Mouse (Mus musculus) forebrain, embryonic 14.5 days (tissue): ENCODE results near the gene Gm15107. TPM values are rescaled to one million over a fixed set of nuclear protein-coding genes. Genes with fewer than 3 reads are reported as not detected.
"Not testable (repeated sequence)": the region's sequence is repeated elsewhere in the genome, so short reads cannot be mapped to it uniquely, and the experiment has no call there.

Experiments
- ATAC-seq: fragments of 200-750 bp; cut with Nextera tagmentation; 2 replicates; pipeline ENCODE4 v1.8.0; 2017; ENCODE audit warnings: mild to moderate bottlenecking, moderate library complexity
- DNase-seq: peaks from one replicate; pipeline ENCODE4 v3.0.0-alpha.2; 2015; ENCODE audit warnings: low spot score
- H3K27ac ChIP-seq: fragments of 300-500 bp; sonication (generic); 2 replicates; pipeline ENCODE4 v1.5.1; 2014; ENCODE audit warnings: low read depth, mild to moderate bottlenecking, control low read depth, low read length, moderate library complexity
- H3K27me3 ChIP-seq: fragments of 300-500 bp; sonication (generic); replicated peaks from 2 replicates; pipeline ENCODE4 v1.6.1; 2014; ENCODE audit warnings: low read length, control low read depth, mixed read lengths; ENCODE audit not compliant: control insufficient read depth, insufficient read depth
- H3K36me3 ChIP-seq: fragments of 300-500 bp; sonication (generic); 2 replicates; pipeline ENCODE4 v1.6.1; 2014; ENCODE audit warnings: low read length, control low read depth; ENCODE audit not compliant: control insufficient read depth, insufficient read depth
- H3K4me1 ChIP-seq: fragments of 300-500 bp; sonication (generic); 2 replicates; pipeline ENCODE4 v1.6.1; 2014; ENCODE audit warnings: antibody characterized with exemption, low read length, control low read depth; ENCODE audit not compliant: control insufficient read depth, insufficient read depth
- H3K4me2 ChIP-seq: fragments of 300-500 bp; sonication (generic); 2 replicates; pipeline ENCODE4 v1.6.1; 2014; ENCODE audit warnings: mild to moderate bottlenecking, control low read depth, low read length
- H3K4me3 ChIP-seq: fragments of 300-500 bp; sonication (generic); 2 replicates; pipeline ENCODE4 v1.5.1; 2014; ENCODE audit warnings: low read depth, low read length, control low read depth
- H3K9ac ChIP-seq: fragments of 300-500 bp; sonication (generic); 2 replicates; pipeline ENCODE4 v1.6.1; 2014; ENCODE audit warnings: mild to moderate bottlenecking, low read length, control low read depth, moderate library complexity
- H3K9me3 ChIP-seq: fragments of 300-500 bp; sonication (generic); replicated peaks from 2 replicates; pipeline ENCODE4 v1.6.1; 2016; ENCODE audit warnings: low read length, control low read depth, mixed read lengths; ENCODE audit not compliant: control insufficient read depth
- WGBS: fragments of 180-500 bp; shearing (Covaris S2); extraction: QIAGEN DNeasy Blood & Tissue Kit; methylation state at CpG from one replicate; pipeline ENCODE4 v1.1.7; 2014; 5-methylcytosine and 5-hydroxymethylcytosine counted together
- polyA plus RNA-seq: library from polyadenylated mRNA; unstranded; fragments of >200 nt; fragmentation: Nextera tagmentation; extraction: Ambion mirVana; gene quantifications from 2 replicates; pipeline ENCODE4 v1.2.1, GENCODE M21; 2014

The Gm15107 gene
- polyA plus RNA-seq: not detected in 2 replicates

GRCm38 (mm10) chrX:148180424-148180823 is at the start of gene Gm15107:
TSS of gene Gm15107 (plus strand) at chrX:148180724.
- H3K4me2 ChIP-seq, H3K9me3 ChIP-seq, H3K36me3 ChIP-seq, H3K4me3 ChIP-seq, H3K4me1 ChIP-seq, H3K9ac ChIP-seq, H3K27ac ChIP-seq, H3K27me3 ChIP-seq, DNase-seq, ATAC-seq: not testable (repeated sequence)
- 89% methylated on average over 1 of the region's 6 CpGs for WGBS

Other genes with a start within 250 kb of the Gm15107 start
- gene Gm15080, start 187.7 kb upstream of the Gm15107 start, polyA plus RNA-seq: not detected in 2 replicates